In the genomic region with DNA sequence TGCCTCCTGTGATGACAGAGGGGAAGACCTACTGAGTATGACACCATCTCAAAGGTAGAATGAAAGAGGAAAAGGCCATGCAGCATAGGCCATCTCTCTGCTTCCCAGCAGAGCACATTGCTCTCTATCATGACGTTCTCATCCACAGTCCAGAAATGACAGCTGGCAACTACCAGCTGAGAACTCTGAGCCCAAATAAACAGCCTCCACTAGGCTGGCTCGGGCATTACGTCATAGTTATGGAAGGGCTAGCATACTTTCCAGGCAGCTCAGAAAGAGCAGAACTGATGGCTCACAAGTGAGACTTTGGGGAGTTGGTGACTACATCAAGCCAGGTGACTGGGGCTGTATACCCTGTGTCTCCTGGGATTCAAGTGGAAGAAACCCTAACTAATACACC, we compare ENCODE assay signal across 1 mouse cellular context.
TF ChIP-seq lines count a peak whose summit lies in the region.

No protein-coding gene starts in this region.

TF ChIP-seq in myocyte, 11 proteins besides CTCF, POLR2A, EP300 and RAD21 (continued from another document):
- TF ChIP-seq POLR2AphosphoS2 (IDR thresholded peaks at IDR 0.05; ENCODE audit: insufficient read length, low read depth) = peak; percentile 61
- no peak for TF ChIP-seq SRF (IDR thresholded peaks at IDR 0.05; ENCODE audit: control insufficient read depth, insufficient read length, low read depth)
- TF ChIP-seq E2F4 (IDR thresholded peaks at IDR 0.05; ENCODE audit: insufficient read depth) = no peak
- no peak for TF ChIP-seq TCF12 (IDR thresholded peaks at IDR 0.05; ENCODE audit: insufficient read depth, poor library complexity, severe bottlenecking)
TF ChIP-seq in myocyte: peak in this region for 3.
